Mouse (Mus musculus) neural tube, embryonic 11.5 days (tissue): ENCODE results near the gene Ap2b1. TPM values are rescaled to one million over a fixed set of nuclear protein-coding genes. Genes with fewer than 3 reads are reported as not detected.

Experiments
- ATAC-seq: fragments of 200-750 bp; cut with Nextera tagmentation; 2 replicates; pipeline ENCODE4 v1.8.0; 2017; ENCODE audit warnings: moderate number of reproducible peaks, mild to moderate bottlenecking, moderate TSS enrichment, moderate library complexity; ENCODE audit not compliant: insufficient read depth, low FRiP score, low TSS enrichment
- DNase-seq: peaks from one replicate; pipeline ENCODE4 v3.0.0-alpha.2; 2015; ENCODE audit warnings: low spot score
- H3K27ac ChIP-seq: fragments of 300-500 bp; sonication (generic); 2 replicates; pipeline ENCODE4 v1.5.1; 2014; ENCODE audit warnings: low read depth, mild to moderate bottlenecking, low read length
- H3K27me3 ChIP-seq: fragments of 300-500 bp; sonication (generic); 2 replicates; pipeline ENCODE4 v1.6.1; 2014; ENCODE audit warnings: mild to moderate bottlenecking, low read length, mixed read lengths; ENCODE audit not compliant: control insufficient read depth, insufficient read depth
- H3K36me3 ChIP-seq: fragments of 300-500 bp; sonication (generic); 2 replicates; pipeline ENCODE4 v1.6.1; 2014; ENCODE audit warnings: mild to moderate bottlenecking, low read length, moderate library complexity, mixed read lengths; ENCODE audit not compliant: control insufficient read depth, insufficient read depth
- H3K4me1 ChIP-seq: fragments of 300-500 bp; sonication (generic); 2 replicates; pipeline ENCODE4 v1.6.1; 2014; ENCODE audit warnings: low read length, mixed read lengths; ENCODE audit not compliant: control insufficient read depth, insufficient read depth
- H3K4me2 ChIP-seq: fragments of 300-500 bp; sonication (generic); 2 replicates; pipeline ENCODE4 v1.6.1; 2014; ENCODE audit warnings: low read depth, mild to moderate bottlenecking, moderate library complexity
- H3K4me3 ChIP-seq: fragments of 300-500 bp; sonication (generic); 2 replicates; pipeline ENCODE4 v1.5.1; 2014; ENCODE audit warnings: low read depth, low read length
- H3K9ac ChIP-seq: fragments of 300-500 bp; sonication (generic); 2 replicates; pipeline ENCODE4 v1.6.1; 2014; ENCODE audit warnings: mild to moderate bottlenecking, low read length
- H3K9me3 ChIP-seq: fragments of 300-500 bp; sonication (generic); 2 replicates; pipeline ENCODE4 v1.6.1; 2016; ENCODE audit warnings: low read length; ENCODE audit not compliant: control insufficient read depth
- WGBS: fragments of 180-500 bp; shearing (Covaris S2); extraction: QIAGEN DNeasy Blood & Tissue Kit; methylation state at CpG from one replicate; pipeline ENCODE4 v1.1.7; 2014; 5-methylcytosine and 5-hydroxymethylcytosine counted together
- polyA plus RNA-seq: library from polyadenylated mRNA; unstranded; fragments of >200 nt; fragmentation: Nextera tagmentation; extraction: Ambion mirVana; gene quantifications from 2 replicates; pipeline ENCODE4 v1.2.1, GENCODE M21; 2014

The Ap2b1 gene
- polyA plus RNA-seq, 1 experiment from 2014 or later = 134 TPM

GRCm38 (mm10) chr11:83449298-83449697 lies 150.5 kb downstream of the Ap2b1 start:
- peaks cover 13% of the 10 kb centered on the region for H3K27me3 ChIP-seq
- no peak overlapping the region for H3K27ac ChIP-seq
- 48% methylated on average over 4 of the region's 4 CpGs for WGBS
- no peak overlapping the region for H3K4me3 ChIP-seq
- no peaks in the 10 kb centered on the region for H3K9me3 ChIP-seq
- no peaks in the 10 kb centered on the region for H3K36me3 ChIP-seq
- no peak overlapping the region for H3K9ac ChIP-seq
- ATAC-seq (no peak), DNase-seq (no peak)
- H3K4me1 ChIP-seq = 0 out of 2 replicates have a peak, but pooled peaks cover 2% of the 10 kb centered on the region
- H3K4me2 ChIP-seq = no peak overlapping the region

- no peak for ATAC-seq
- peaks cover under 1% of the 10 kb centered on the region; the same call in 1 of the 2 replicates for H3K27me3 ChIP-seq
- DNase-seq = no peak
- no peak overlapping the region for H3K9ac ChIP-seq
- no peak overlapping the region for H3K27ac ChIP-seq
- 50% methylated on average over 1 of the region's 1 CpGs for whole genome bisulfite sequencing
- no peaks in the 10 kb centered on the region for H3K9me3 ChIP-seq
- H3K4me3 ChIP-seq = no peak overlapping the region
- H3K4me2 ChIP-seq = no peak overlapping the region
- no peaks in the 10 kb centered on the region for H3K36me3 ChIP-seq
- H3K4me1 ChIP-seq = 0 out of 2 replicates have a peak, but pooled peaks cover 2% of the 10 kb centered on the region
Measured at GRCm38 (mm10) chr11:83450550-83450949, 151.7 kb downstream of the Ap2b1 start.

- Histone ChIP-seq H3K4me1 (0 out of 2 replicates have a peak, but pooled peaks cover 2% of the 10 kb centered on the region), H3K4me2 (no peak overlapping the region), H3K27me3 (no peaks in the 10 kb centered on the region), H3K4me3 (no peak overlapping the region), H3K27ac (no peak overlapping the region), H3K9me3 (no peaks in the 10 kb centered on the region), H3K9ac (no peak overlapping the region), H3K36me3 (no peaks in the 10 kb centered on the region)
- no peak for DNase-seq
- ATAC-seq = no peak
- 85% methylated on average over 10 of the region's 10 CpGs for WGBS
Measured at GRCm38 (mm10) chr11:83451281-83451680, 152.5 kb downstream of the Ap2b1 start.

- DNase-seq = no peak
- H3K4me3 ChIP-seq = no peak overlapping the region
- H3K4me2 ChIP-seq = no peak overlapping the region
- H3K27me3 ChIP-seq = no peaks in the 10 kb centered on the region
- no peaks in the 10 kb centered on the region for H3K36me3 ChIP-seq
- H3K27ac ChIP-seq = no peak overlapping the region
- no peaks in the 10 kb centered on the region for H3K9me3 ChIP-seq
- no peak overlapping the region for H3K9ac ChIP-seq
- WGBS = 14% methylated on average over 4 of the region's 4 CpGs
- 0 out of 2 replicates have a peak, but pooled peaks cover under 1% of the 10 kb centered on the region for H3K4me1 ChIP-seq
- no peak for ATAC-seq
Measured at GRCm38 (mm10) chr11:83454548-83454947, 155.7 kb downstream of the Ap2b1 start.

Other genes starting within 250 kb of the Ap2b1 start
- gene Slfn2, start 233.9 kb upstream of the Ap2b1 start, polyA plus RNA-seq = 1.4 and 1.5 TPM in 2 replicates
- gene Slfn1, start 182.2 kb upstream of the Ap2b1 start, polyA plus RNA-seq = not detected in 2 replicates
- gene Slfn4, start 123.8 kb upstream of the Ap2b1 start, polyA plus RNA-seq = not detected in 2 replicates
- not detected in 2 replicates for gene Slfn3, start 107.7 kb upstream of the Ap2b1 start, polyA plus RNA-seq
- 0.82 and 1.1 TPM in 2 replicates for gene Slfn14, start 12.3 kb upstream of the Ap2b1 start, polyA plus RNA-seq
- gene Pex12, start 3.6 kb downstream of the Ap2b1 start, polyA plus RNA-seq = 17.0 and 17.9 TPM in 2 replicates
- 7.0 and 7.2 TPM in 2 replicates for gene Rasl10b, start 110.1 kb downstream of the Ap2b1 start, polyA plus RNA-seq
- gene Gas2l2, start 130.4 kb downstream of the Ap2b1 start, polyA plus RNA-seq = 0.08 TPM in 1 of 2 replicates, not detected in the other
- gene 1700020L24Rik, start 138.7 kb downstream of the Ap2b1 start, polyA plus RNA-seq = 0.31 and 0.92 TPM in 2 replicates
- gene Mmp28, start 164.0 kb downstream of the Ap2b1 start, polyA plus RNA-seq = 3.1 and 3.2 TPM in 2 replicates
- gene Taf15, start 174.1 kb downstream of the Ap2b1 start, polyA plus RNA-seq = 9.1 TPM in 2 replicates
- not detected in 2 replicates for gene Heatr9, start 223.2 kb downstream of the Ap2b1 start, polyA plus RNA-seq
- gene Ccl5, start 231.5 kb downstream of the Ap2b1 start, polyA plus RNA-seq = not detected in 2 replicates